8 mouse cellular contexts compared by ENCODE assay signal in genomic region chr2:79453901-79454781, GRCm38 (mm10). TPM values are rescaled to one million over a fixed set of nuclear protein-coding genes. Genes with fewer than 3 reads are reported as not detected.
DNase-seq lines count a peak whose midpoint lies in the region; ATAC-seq and TF ChIP-seq lines count a peak whose summit lies in the region.

No protein-coding gene starts in this region.

- H3K36me3 ChIP-seq in kidney, adult 2 months (ENCODE audit: control insufficient read depth, insufficient read depth, low read length): no peaks in the 10 kb centered on the region
- no peaks in the 10 kb centered on the region for H3K36me3 ChIP-seq in liver, adult 2 months (ENCODE audit: control insufficient read depth, insufficient read depth, low read length)
- H3K36me3 ChIP-seq in midbrain, embryonic 15.5 days (replicated peaks): no peaks in the 10 kb centered on the region
- no peaks in the 10 kb centered on the region for H3K36me3 ChIP-seq in stomach, postnatal 0 days (ENCODE audit: control insufficient read depth, insufficient read depth, low read length)

- H3K9me3 ChIP-seq in midbrain, embryonic 15.5 days: no peaks in the 10 kb centered on the region
- H3K9me3 ChIP-seq in stomach, postnatal 0 days (ENCODE audit: control insufficient read depth, low read length): no peaks in the 10 kb centered on the region

- TF ChIP-seq EP300 in stomach, postnatal 0 days (optimal IDR thresholded peaks at IDR 0.05): no peak

- no peak overlapping the region for H3K9ac ChIP-seq in liver, adult 2 months (ENCODE audit: low read depth, low read length)
- H3K9ac ChIP-seq in midbrain, embryonic 15.5 days: peak overlapping the region; percentile 39
- H3K9ac ChIP-seq in stomach, postnatal 0 days (ENCODE audit: low read length): no peak overlapping the region

- H3K79me2 ChIP-seq in liver, adult 2 months (ENCODE audit: control insufficient read depth, insufficient read depth, low read length): no peaks in the 10 kb centered on the region

- no peak overlapping the region for H3K27ac ChIP-seq in kidney, adult 2 months (ENCODE audit: insufficient read depth, low read depth, low read length)
- H3K27ac ChIP-seq in liver, adult 2 months (replicated peaks; ENCODE audit: insufficient read depth, low read depth, low read length): no peak overlapping the region
- peak overlapping the region; percentile 65 for H3K27ac ChIP-seq in midbrain, embryonic 15.5 days
- H3K27ac ChIP-seq in stomach, postnatal 0 days (replicated peaks): no peak overlapping the region

- no peak for TF ChIP-seq POLR2A in kidney, adult 2 months (IDR thresholded peaks at IDR 0.05; ENCODE audit: low read depth, low read length)
- TF ChIP-seq POLR2A in liver, adult 2 months (IDR thresholded peaks at IDR 0.05; ENCODE audit: extremely low read depth, insufficient read depth, low read length): no peak

- intact Hi-C loops in heart, postnatal 25 days (cut with DNase I): no loop called here

- peak overlapping the region; percentile 63 for H3K4me2 ChIP-seq in midbrain, embryonic 15.5 days
- peak overlapping the region; percentile 76 for H3K4me2 ChIP-seq in stomach, postnatal 0 days (replicated peaks; ENCODE audit: low read depth)

- H3K27me3 ChIP-seq in kidney, adult 2 months (replicated peaks; ENCODE audit: control insufficient read depth, insufficient read depth, low read length): peaks cover 13% of the 10 kb centered on the region
- H3K27me3 ChIP-seq in liver, adult 2 months (ENCODE audit: control insufficient read depth, insufficient read depth, low read length): peaks cover 21% of the 10 kb centered on the region; the same call in 1 of the 2 replicates
- peaks cover 14% of the 10 kb centered on the region for H3K27me3 ChIP-seq in midbrain, embryonic 15.5 days (replicated peaks)
- peaks cover 24% of the 10 kb centered on the region for H3K27me3 ChIP-seq in stomach, postnatal 0 days (ENCODE audit: control insufficient read depth, insufficient read depth, low read length)

- H3K4me1 ChIP-seq in kidney, adult 2 months (ENCODE audit: control insufficient read depth, insufficient read depth, low read length): 0 out of 2 replicates have a peak, but pooled peaks cover 4% of the 10 kb centered on the region
- H3K4me1 ChIP-seq in liver, adult 2 months (ENCODE audit: control insufficient read depth, insufficient read depth, low read length): no peaks in the 10 kb centered on the region
- H3K4me1 ChIP-seq in midbrain, embryonic 15.5 days: peaks cover 21% of the 10 kb centered on the region
- H3K4me1 ChIP-seq in stomach, postnatal 0 days (replicated peaks; ENCODE audit: control insufficient read depth, insufficient read depth): no peaks in the 10 kb centered on the region

- 2% methylated on average over 55 of the region's 55 CpGs for WGBS in kidney, adult 2 months
- WGBS in liver, adult 2 months: 4% methylated on average over 55 of the region's 55 CpGs
- 1% methylated on average over 55 of the region's 55 CpGs for WGBS in midbrain, embryonic 15.5 days
- 4% methylated on average over 55 of the region's 55 CpGs for WGBS in stomach, postnatal 0 days

- ATAC-seq in granulocyte monocyte progenitor cell, adult 5-6 weeks (replicated peaks; ENCODE audit: poor library complexity, severe bottlenecking): peak; percentile 95
- ATAC-seq in midbrain, embryonic 15.5 days (replicated peaks): peak; percentile 54
- ATAC-seq in stomach, postnatal 0 days (ENCODE audit: low FRiP score, low TSS enrichment): peak; percentile 82

- peak; percentile 50 to 81 for DNase-seq in heart, adult 18-20 months
- DNase-seq in heart, postnatal 25 days (ENCODE audit: low spot score): no peak
- peak; percentile 95 for DNase-seq in embryo, embryonic 10 days (ENCODE audit: low spot score)
- DNase-seq in kidney, adult 2 months: peak; percentile 54
- peak; percentile 26 for DNase-seq in liver, adult 2 months (ENCODE audit: extremely low read depth, low read depth, low spot score)
- peak; percentile 87 for DNase-seq in stomach, postnatal 0 days (ENCODE audit: low spot score)

- H3K4me3 ChIP-seq in kidney, adult 2 months (ENCODE audit: insufficient read depth, low read depth, low read length): peak overlapping the region; percentile 50
- H3K4me3 ChIP-seq in liver, adult 2 months (ENCODE audit: insufficient read depth, low read depth, low read length): peak overlapping the region; percentile 48
- peak overlapping the region; percentile 44 for H3K4me3 ChIP-seq in midbrain, embryonic 15.5 days
- peak overlapping the region; percentile 44 for H3K4me3 ChIP-seq in stomach, postnatal 0 days (ENCODE audit: low read depth, low read length)

- no peak for TF ChIP-seq CTCF in kidney, adult 2 months (conservative IDR thresholded peaks at IDR 0.05; ENCODE audit: insufficient read depth, insufficient read length, low read depth, low read length)
- no peak for TF ChIP-seq CTCF in liver, adult 2 months (IDR thresholded peaks at IDR 0.05; ENCODE audit: low read depth, low read length)
- TF ChIP-seq CTCF in stomach, postnatal 0 days (IDR thresholded peaks at IDR 0.05; ENCODE audit: low read depth): no peak

RNA-seq across cellular contexts. Expression of gene Neurod1, which starts 2.4 kb away (rescaled TPM):
- total RNA-seq in heart, adult 18-20 months (2021): not detected
- not detected for total RNA-seq in heart, postnatal 25 days (2021)
- not detected in 2 replicates for total RNA-seq in granulocyte monocyte progenitor cell, adult 5-6 weeks (2014; fragmentation: Nextera tagmentation)
- not detected in 2 replicates for total RNA-seq in granulocyte monocyte progenitor cell, adult 5-6 weeks (2017)
- polyA plus RNA-seq in kidney, adult 2 months (2012; rRNA removed): not detected in 2 replicates
- not detected in 2 replicates for total RNA-seq in liver, adult 2 months (2014; rRNA removed)
- polyA plus RNA-seq in liver, adult 2 months (2012; rRNA removed): not detected in 2 replicates
- 21.0 and 21.4 TPM in 2 replicates for polyA plus RNA-seq in midbrain, embryonic 15.5 days (2015; fragmentation: Nextera tagmentation; extraction: Ambion mirVana)
- polyA plus RNA-seq in stomach, postnatal 0 days (2015; fragmentation: Nextera tagmentation; extraction: Ambion mirVana): 0.61 and 0.68 TPM in 2 replicates

RNA-seq across cellular contexts. Expression of gene Cerkl, which starts 2.4 kb away (rescaled TPM):
- total RNA-seq in heart, adult 18-20 months (2021): under 1 TPM; 0.67 to 0.87 TPM
- total RNA-seq in heart, postnatal 25 days (2021): 1 to 10 TPM in 1 of 2 experiments, under 1 TPM in 1; 0.70 to 1.5 TPM
- total RNA-seq in granulocyte monocyte progenitor cell, adult 5-6 weeks (2014; fragmentation: Nextera tagmentation): 6.8 and 11.2 TPM in 2 replicates
- total RNA-seq in granulocyte monocyte progenitor cell, adult 5-6 weeks (2017): 7.1 and 10.4 TPM in 2 replicates
- 0.57 and 1.0 TPM in 2 replicates for polyA plus RNA-seq in kidney, adult 2 months (2012; rRNA removed)
- 4.1 and 6.2 TPM in 2 replicates for total RNA-seq in liver, adult 2 months (2014; rRNA removed)
- polyA plus RNA-seq in liver, adult 2 months (2012; rRNA removed): 2.6 and 2.7 TPM in 2 replicates
- polyA plus RNA-seq in midbrain, embryonic 15.5 days (2015; fragmentation: Nextera tagmentation; extraction: Ambion mirVana): 0.80 and 1.1 TPM in 2 replicates
- 0.67 and 1.2 TPM in 2 replicates for polyA plus RNA-seq in stomach, postnatal 0 days (2015; fragmentation: Nextera tagmentation; extraction: Ambion mirVana)
